Mouse (Mus musculus) heart, embryonic 16.5 days (tissue): Measurements from ENCODE around the gene Gpd1. TPM values are rescaled to one million over a fixed set of nuclear protein-coding genes. Genes with fewer than 3 reads are reported as not detected.
"Not testable (repeated sequence)": the region's sequence is repeated elsewhere in the genome, so short reads cannot be mapped to it uniquely, and the experiment has no call there.

Experiments used
- ATAC-seq: fragments of 200-750 bp; cut with Nextera tagmentation; replicated peaks from 2 replicates; pipeline ENCODE4 v1.8.0; 2017; ENCODE audit warnings: moderate number of reproducible peaks; ENCODE audit not compliant: insufficient read depth, low FRiP score; ENCODE audit errors: extremely low read depth
- H3K27ac ChIP-seq: fragments of 300-500 bp; sonication (generic); 2 replicates; pipeline ENCODE4 v1.5.1; 2014; ENCODE audit warnings: mild to moderate bottlenecking, low read length, control low read depth, moderate library complexity
- H3K27me3 ChIP-seq: fragments of 300-500 bp; sonication (generic); 2 replicates; pipeline ENCODE4 v1.6.1; 2014; ENCODE audit warnings: low read length, mixed read lengths; ENCODE audit not compliant: control insufficient read depth, insufficient read depth
- H3K36me3 ChIP-seq: fragments of 300-500 bp; sonication (generic); 2 replicates; pipeline ENCODE4 v1.6.1; 2014; ENCODE audit not compliant: control insufficient read depth, insufficient read depth
- H3K4me1 ChIP-seq: fragments of 300-500 bp; sonication (generic); 2 replicates; pipeline ENCODE4 v1.6.1; 2014; ENCODE audit warnings: low read length, mixed read lengths; ENCODE audit not compliant: control insufficient read depth, insufficient read depth
- H3K4me2 ChIP-seq: fragments of 300-500 bp; sonication (generic); 2 replicates; pipeline ENCODE4 v1.6.1; 2014; ENCODE audit warnings: low read depth, mild to moderate bottlenecking, control low read depth, low read length
- H3K4me3 ChIP-seq: fragments of 300-500 bp; sonication (generic); 2 replicates; pipeline ENCODE4 v1.5.1; 2014; ENCODE audit warnings: mild to moderate bottlenecking, control low read depth, low read length
- H3K9ac ChIP-seq: fragments of 300-500 bp; sonication (generic); 2 replicates; pipeline ENCODE4 v1.6.1; 2014; ENCODE audit warnings: low read length, control low read depth
- H3K9me3 ChIP-seq: fragments of 300-500 bp; sonication (generic); replicated peaks from 2 replicates; pipeline ENCODE4 v1.6.1; 2016; ENCODE audit warnings: low read length; ENCODE audit not compliant: control insufficient read depth
- WGBS: fragments of 180-500 bp; shearing (Covaris S2); extraction: QIAGEN DNeasy Blood & Tissue Kit; methylation state at CpG from one replicate; pipeline ENCODE4 v1.1.7; 2014; 5-methylcytosine and 5-hydroxymethylcytosine counted together
- polyA plus RNA-seq: library from polyadenylated mRNA; unstranded; fragments of >200 nt; fragmentation: Nextera tagmentation; extraction: Ambion mirVana; gene quantifications from 2 replicates; pipeline ENCODE4 v1.2.1, GENCODE M21; 2015

The Gpd1 gene
- polyA plus RNA-seq, 1 experiment from 2014 or later: 2.7 TPM

GRCm38 (mm10) chr15:99723515-99724291, 6.4 kb downstream of the Gpd1 start:
- 17% methylated on average over 11 of the region's 11 CpGs for WGBS
- H3K27me3 ChIP-seq: no peaks in the 10 kb centered on the region
- H3K4me2 ChIP-seq: peak overlapping the region; percentile 72
- H3K36me3 ChIP-seq: peaks cover 13% of the 10 kb centered on the region
- H3K4me3 ChIP-seq: peak overlapping the region; percentile 87
- no peaks in the 10 kb centered on the region; the same call in 1 of the 2 replicates for H3K9me3 ChIP-seq
- H3K27ac ChIP-seq: peak overlapping the region; percentile 97
- peaks cover 30% of the 10 kb centered on the region for H3K4me1 ChIP-seq
- no peak for ATAC-seq
- H3K9ac ChIP-seq: peak overlapping the region; percentile 72

DNA sequence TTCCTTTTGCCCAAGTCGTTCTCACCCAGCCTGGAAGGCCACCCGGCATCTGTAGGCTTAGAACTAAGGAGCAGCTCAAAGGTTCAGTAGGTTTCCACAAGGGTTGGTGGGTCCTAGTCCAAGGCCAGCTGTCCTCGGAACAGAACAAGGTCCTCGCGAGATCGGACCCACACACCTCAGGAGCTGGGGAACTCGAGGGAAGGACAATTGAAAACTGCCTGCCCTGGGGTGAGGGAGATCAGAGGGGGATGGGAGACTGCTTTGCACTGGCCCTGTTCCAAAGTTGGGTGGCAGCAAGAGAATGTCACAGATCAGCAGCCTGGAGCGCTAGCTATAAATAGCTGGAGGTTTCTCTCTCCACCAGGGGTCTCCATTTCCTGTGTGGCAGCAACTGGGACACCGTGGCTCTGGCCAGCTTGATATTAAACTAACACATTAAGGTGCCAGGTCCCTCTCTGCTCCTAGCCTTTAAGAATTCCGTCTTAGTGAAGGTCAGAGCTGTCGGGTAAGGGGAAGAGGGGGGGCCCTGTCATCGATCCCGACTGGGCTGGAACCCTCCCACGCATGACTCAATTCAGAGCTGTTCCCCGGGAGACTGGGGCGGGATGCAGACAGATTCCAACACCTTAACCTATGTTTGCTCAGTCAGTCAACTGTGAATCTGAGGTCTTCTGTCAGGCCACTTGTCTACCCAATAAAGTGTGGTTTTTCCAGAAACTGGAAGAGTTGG, 7.1 kb downstream of the Gpd1 start:
- Histone ChIP-seq H3K9me3 (peaks cover 6% of the 10 kb centered on the region), H3K27me3 (no peaks in the 10 kb centered on the region), H3K9ac (peak overlapping the region; percentile 72), H3K4me3 (peak overlapping the region; percentile 87), H3K36me3 (peaks cover 20% of the 10 kb centered on the region), H3K27ac (peak overlapping the region; percentile 97), H3K4me1 (peaks cover 30% of the 10 kb centered on the region), H3K4me2 (peak overlapping the region; percentile 72)
- 7% methylated on average over 16 of the region's 16 CpGs for WGBS
- peak; percentile 56 for ATAC-seq

- Histone ChIP-seq H3K4me3 (peak within 1 kb of the TSS; percentile 87), H3K27ac (peak within 1 kb of the TSS; percentile 97), H3K9ac (peak within 1 kb of the TSS; percentile 96), H3K9me3 (peaks cover 6% of the 10 kb centered on the region), H3K27me3 (no peaks in the 10 kb centered on the region), H3K4me2 (peak within 1 kb of the TSS; percentile 80), H3K36me3 (peaks cover 25% of the 10 kb centered on the region), H3K4me1 (peaks cover 30% of the 10 kb centered on the region)
- under 1% methylated on average over 67 of the region's 68 CpGs for WGBS
- ATAC-seq: peak; percentile 91
Observed at GRCm38 (mm10) chr15:99725341-99726155, 8.2 kb downstream of the Gpd1 start, which contains the start of gene Cox14. Cox14 (plus strand) TSS chr15:99725618.

DNA sequence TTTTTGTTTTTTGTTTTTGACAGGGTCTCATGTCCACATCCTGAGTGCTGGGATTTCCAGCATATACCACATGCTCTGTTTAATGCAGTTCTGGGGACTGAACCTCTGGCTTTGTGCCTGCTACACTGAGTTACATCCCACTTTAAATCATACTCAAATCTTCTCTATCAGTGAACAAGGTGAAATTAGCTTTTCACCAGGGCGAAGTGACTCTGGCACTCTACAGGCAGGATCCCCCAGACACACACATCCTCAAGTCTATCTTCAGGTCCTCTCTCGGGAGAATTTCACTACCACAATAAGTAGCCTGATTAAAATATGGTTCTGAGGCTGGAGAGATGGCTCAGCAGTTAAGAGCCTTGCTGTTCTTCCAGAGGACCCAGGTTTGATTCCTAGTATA, 9.2 kb downstream of the Gpd1 start:
- H3K4me1 ChIP-seq: peaks cover 30% of the 10 kb centered on the region
- WGBS: 62% methylated on average over 2 of the region's 2 CpGs
- H3K36me3 ChIP-seq: peaks cover 25% of the 10 kb centered on the region
- H3K9ac ChIP-seq: peak overlapping the region; percentile 96
- peaks cover 6% of the 10 kb centered on the region for H3K9me3 ChIP-seq
- peak overlapping the region; percentile 80 for H3K4me2 ChIP-seq
- no peaks in the 10 kb centered on the region for H3K27me3 ChIP-seq
- peak overlapping the region; percentile 87 for H3K4me3 ChIP-seq
- ATAC-seq: no peak
- no peak overlapping the region for H3K27ac ChIP-seq

GRCm38 (mm10) chr15:99727039-99727438, 9.7 kb downstream of the Gpd1 start:
- not testable (repeated sequence) for H3K27me3 ChIP-seq, H3K27ac ChIP-seq, H3K4me3 ChIP-seq, H3K9me3 ChIP-seq, ATAC-seq, H3K9ac ChIP-seq
- WGBS: 85% methylated on average over 4 of the region's 5 CpGs
- Histone ChIP-seq H3K4me1 (peaks cover 30% of the 10 kb centered on the region), H3K36me3 (peaks cover 25% of the 10 kb centered on the region), H3K4me2 (peak overlapping the region; percentile 80; the same call in 1 of the 2 replicates)

DNA sequence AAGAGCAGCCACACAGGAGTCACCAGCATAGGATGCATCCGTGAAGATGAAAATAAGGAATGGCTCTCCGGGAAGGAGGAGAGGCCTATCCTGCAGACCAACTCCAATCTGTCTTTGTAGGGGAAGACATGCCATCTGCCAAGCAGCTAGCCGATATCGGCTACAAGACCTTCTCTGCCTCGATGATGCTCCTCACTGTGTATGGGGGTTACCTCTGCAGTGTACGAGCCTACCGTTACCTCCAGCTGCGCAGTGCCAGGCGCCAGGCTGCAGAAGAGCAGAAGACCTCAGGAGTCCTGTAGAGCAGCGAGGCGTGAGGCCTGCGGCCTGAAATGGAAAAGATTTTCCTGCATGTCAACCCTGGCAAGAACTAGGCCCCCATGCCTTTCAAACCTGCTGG, 10.2 kb downstream of the Gpd1 start:
- H3K9me3 ChIP-seq: peaks cover 6% of the 10 kb centered on the region
- H3K4me3 ChIP-seq: no peak overlapping the region
- peaks cover 25% of the 10 kb centered on the region for H3K36me3 ChIP-seq
- no peaks in the 10 kb centered on the region for H3K27me3 ChIP-seq
- peaks cover 27% of the 10 kb centered on the region for H3K4me1 ChIP-seq
- no peak overlapping the region for H3K9ac ChIP-seq
- no peak overlapping the region for H3K27ac ChIP-seq
- WGBS: 95% methylated on average over 12 of the region's 12 CpGs
- ATAC-seq: no peak
- H3K4me2 ChIP-seq: no peak overlapping the region

DNA sequence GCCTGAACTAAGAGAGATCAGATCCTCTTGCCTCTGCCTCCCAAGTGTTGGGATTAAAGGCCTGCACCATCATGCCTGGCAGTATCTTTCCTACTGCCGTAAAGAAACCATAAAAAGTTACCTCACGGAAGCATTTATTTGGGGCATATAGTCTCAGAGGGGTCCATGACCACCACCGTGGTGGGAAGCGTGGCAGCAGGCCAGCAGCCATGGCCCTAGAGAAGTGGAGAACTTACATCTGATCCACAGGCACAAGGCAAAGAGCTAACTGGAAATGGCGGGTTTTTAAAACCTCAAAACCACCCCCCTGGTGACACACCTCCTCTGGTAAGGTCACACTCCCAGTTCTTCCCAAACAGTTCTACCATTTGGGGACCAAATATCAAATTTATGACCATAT, 10.9 kb downstream of the Gpd1 start:
- 95% methylated on average over 5 of the region's 5 CpGs for WGBS

GRCm38 (mm10) chr15:99729056-99729783, 11.9 kb downstream of the Gpd1 start:
- Histone ChIP-seq H3K9ac (no peak overlapping the region), H3K27ac (no peak overlapping the region), H3K36me3 (peaks cover 28% of the 10 kb centered on the region), H3K27me3 (no peaks in the 10 kb centered on the region), H3K4me3 (no peak overlapping the region), H3K9me3 (peaks cover 6% of the 10 kb centered on the region), H3K4me1 (peaks cover 10% of the 10 kb centered on the region), H3K4me2 (no peak overlapping the region)
- WGBS: 98% methylated on average over 3 of the region's 4 CpGs
- no peak for ATAC-seq

More for the DNA sequence above, 10.9 kb downstream of the Gpd1 start:
- no peak overlapping the region for H3K27ac ChIP-seq
- H3K4me1 ChIP-seq: peaks cover 20% of the 10 kb centered on the region
- H3K27me3 ChIP-seq: no peaks in the 10 kb centered on the region
- no peak overlapping the region for H3K4me2 ChIP-seq
- peaks cover 6% of the 10 kb centered on the region for H3K9me3 ChIP-seq
- H3K36me3 ChIP-seq: peaks cover 28% of the 10 kb centered on the region
- H3K4me3 ChIP-seq: no peak overlapping the region
- no peak for ATAC-seq
- no peak overlapping the region for H3K9ac ChIP-seq
